Mouse (Mus musculus) midbrain, embryonic 11.5 days (tissue): ENCODE measurements around the gene Ina. TPM values are rescaled to one million over a fixed set of nuclear protein-coding genes. Genes with fewer than 3 reads are reported as not detected.

Experiments
- ATAC-seq: fragments of 200-750 bp; cut with Nextera tagmentation; 2 replicates; pipeline ENCODE4 v1.8.0; 2017; ENCODE audit warnings: moderate TSS enrichment, moderate library complexity; ENCODE audit not compliant: low FRiP score
- DNase-seq: peaks from one replicate; pipeline ENCODE4 v3.0.0; 2015; ENCODE audit warnings: low spot score; ENCODE audit errors: missing footprints
- H3K27ac ChIP-seq: fragments of 300-500 bp; sonication (generic); 2 replicates; pipeline ENCODE4 v1.5.1; 2014; ENCODE audit warnings: low read depth, low read length
- H3K27me3 ChIP-seq: fragments of 300-500 bp; sonication (generic); 2 replicates; pipeline ENCODE4 v1.6.1; 2014; ENCODE audit warnings: mild to moderate bottlenecking, low read length, moderate library complexity, mixed read lengths; ENCODE audit not compliant: control insufficient read depth, insufficient read depth
- H3K36me3 ChIP-seq: fragments of 300-500 bp; sonication (generic); 2 replicates; pipeline ENCODE4 v1.6.1; 2014; ENCODE audit warnings: mild to moderate bottlenecking, low read length, moderate library complexity, mixed read lengths; ENCODE audit not compliant: control insufficient read depth, insufficient read depth
- H3K4me1 ChIP-seq: fragments of 300-500 bp; sonication (generic); 2 replicates; pipeline ENCODE4 v1.6.1; 2014; ENCODE audit warnings: low read length; ENCODE audit not compliant: control insufficient read depth, insufficient read depth
- H3K4me2 ChIP-seq: fragments of 300-500 bp; sonication (generic); 2 replicates; pipeline ENCODE4 v1.6.1; 2014; ENCODE audit warnings: mild to moderate bottlenecking, moderate library complexity
- H3K4me3 ChIP-seq: fragments of 300-500 bp; sonication (generic); 2 replicates; pipeline ENCODE4 v1.5.1; 2014; ENCODE audit warnings: low read depth, low read length
- H3K9ac ChIP-seq: fragments of 300-500 bp; sonication (generic); 2 replicates; pipeline ENCODE4 v1.6.1; 2014; ENCODE audit warnings: low read length
- H3K9me3 ChIP-seq: fragments of 300-500 bp; sonication (generic); 2 replicates; pipeline ENCODE4 v1.6.1; 2016; ENCODE audit warnings: low read length; ENCODE audit not compliant: control insufficient read depth
- WGBS: fragments of 180-500 bp; shearing (Covaris S2); extraction: QIAGEN DNeasy Blood & Tissue Kit; methylation state at CpG from one replicate; pipeline ENCODE4 v1.1.7; 2014; 5-methylcytosine and 5-hydroxymethylcytosine counted together
- polyA plus RNA-seq: library from polyadenylated mRNA; unstranded; fragments of >200 nt; fragmentation: Nextera tagmentation; extraction: Ambion mirVana; gene quantifications from 2 replicates; pipeline ENCODE4 v1.2.1, GENCODE M21; 2014

Gene Ina
- polyA plus RNA-seq, result 179 and 186 TPM in 2 replicates

- H3K4me3 ChIP-seq, result peak within 1 kb of the TSS; percentile 49
- under 1% methylated on average over 119 of the region's 124 CpGs for WGBS
- no peaks in the 10 kb centered on the region for H3K9me3 ChIP-seq
- peak within 1 kb of the TSS; percentile 73 for H3K27ac ChIP-seq
- H3K9ac ChIP-seq, result peak within 1 kb of the TSS; percentile 65
- H3K4me2 ChIP-seq, result peak within 1 kb of the TSS; percentile 52
- DNase-seq (peak; percentile 96), ATAC-seq (peak; percentile 84)
- peaks cover 13% of the 10 kb centered on the region for H3K4me1 ChIP-seq
- no peaks in the 10 kb centered on the region for H3K36me3 ChIP-seq
- peaks cover 39% of the 10 kb centered on the region for H3K27me3 ChIP-seq
Measured at GRCm38 (mm10) chr19:47014447-47015381, at the start of gene Ina, which contains the start of gene Nt5c2. TSS of gene Ina (plus strand) at chr19:47014698. TSS of gene Nt5c2 (minus strand) at chr19:47015153.

GRCm38 (mm10) chr19:46965496-46965895 is 49.0 kb upstream of the Ina start:
- ATAC-seq, result no peak
- H3K27ac ChIP-seq, result no peak overlapping the region

GRCm38 (mm10) chr19:46966330-46966729 is 48.2 kb upstream of the Ina start:
- H3K9ac ChIP-seq, result no peak overlapping the region
- peaks cover 9% of the 10 kb centered on the region for H3K4me1 ChIP-seq
- H3K27ac ChIP-seq, result no peak overlapping the region
- no peaks in the 10 kb centered on the region for H3K9me3 ChIP-seq
- H3K4me2 ChIP-seq, result no peak overlapping the region
- no peak overlapping the region for H3K4me3 ChIP-seq
- WGBS, result 97% methylated on average over 6 of the region's 6 CpGs
- H3K27me3 ChIP-seq, result no peaks in the 10 kb centered on the region
- ATAC-seq (no peak), DNase-seq (no peak)
- no peaks in the 10 kb centered on the region for H3K36me3 ChIP-seq

More at GRCm38 (mm10) chr19:46965496-46965895, 49.0 kb upstream of the Ina start:
- Histone ChIP-seq H3K27me3 (no peaks in the 10 kb centered on the region), H3K36me3 (no peaks in the 10 kb centered on the region), H3K4me1 (peaks cover 10% of the 10 kb centered on the region; the same call in 1 of the 2 replicates), H3K4me3 (no peak overlapping the region), H3K9me3 (no peaks in the 10 kb centered on the region), H3K9ac (no peak overlapping the region), H3K4me2 (no peak overlapping the region)
- DNase-seq, result no peak

- WGBS, result 46% methylated on average over 4 of the region's 4 CpGs
- Histone ChIP-seq H3K27me3 (no peaks in the 10 kb centered on the region), H3K36me3 (no peaks in the 10 kb centered on the region), H3K4me1 (peaks cover 15% of the 10 kb centered on the region), H3K4me2 (no peak overlapping the region), H3K27ac (no peak overlapping the region), H3K9ac (no peak overlapping the region), H3K4me3 (no peak overlapping the region), H3K9me3 (no peaks in the 10 kb centered on the region)
- ATAC-seq (no peak), DNase-seq (no peak)
Measured at GRCm38 (mm10) chr19:46967861-46968260, 46.6 kb upstream of the Ina start.

GRCm38 (mm10) chr19:46968833-46969232 is 45.7 kb upstream of the Ina start:
- Histone ChIP-seq H3K9ac (no peak overlapping the region), H3K4me2 (no peak overlapping the region), H3K27ac (no peak overlapping the region), H3K4me1 (peaks cover 15% of the 10 kb centered on the region), H3K36me3 (no peaks in the 10 kb centered on the region), H3K4me3 (no peak overlapping the region), H3K27me3 (no peaks in the 10 kb centered on the region), H3K9me3 (no peaks in the 10 kb centered on the region)
- no peak for ATAC-seq
- WGBS, result 88% methylated on average over 5 of the region's 5 CpGs
- no peak for DNase-seq

- no peaks in the 10 kb centered on the region for H3K27me3 ChIP-seq
- 85% methylated on average over 22 of the region's 22 CpGs for WGBS
- H3K27ac ChIP-seq, result no peak overlapping the region
- no peak overlapping the region for H3K4me3 ChIP-seq
- ATAC-seq (no peak), DNase-seq (no peak)
- no peak overlapping the region for H3K4me2 ChIP-seq
- H3K9me3 ChIP-seq, result no peaks in the 10 kb centered on the region
- no peaks in the 10 kb centered on the region for H3K36me3 ChIP-seq
- no peak overlapping the region for H3K9ac ChIP-seq
- peaks cover 15% of the 10 kb centered on the region for H3K4me1 ChIP-seq
Measured at GRCm38 (mm10) chr19:46969286-46969985, 45.1 kb upstream of the Ina start.

DNA sequence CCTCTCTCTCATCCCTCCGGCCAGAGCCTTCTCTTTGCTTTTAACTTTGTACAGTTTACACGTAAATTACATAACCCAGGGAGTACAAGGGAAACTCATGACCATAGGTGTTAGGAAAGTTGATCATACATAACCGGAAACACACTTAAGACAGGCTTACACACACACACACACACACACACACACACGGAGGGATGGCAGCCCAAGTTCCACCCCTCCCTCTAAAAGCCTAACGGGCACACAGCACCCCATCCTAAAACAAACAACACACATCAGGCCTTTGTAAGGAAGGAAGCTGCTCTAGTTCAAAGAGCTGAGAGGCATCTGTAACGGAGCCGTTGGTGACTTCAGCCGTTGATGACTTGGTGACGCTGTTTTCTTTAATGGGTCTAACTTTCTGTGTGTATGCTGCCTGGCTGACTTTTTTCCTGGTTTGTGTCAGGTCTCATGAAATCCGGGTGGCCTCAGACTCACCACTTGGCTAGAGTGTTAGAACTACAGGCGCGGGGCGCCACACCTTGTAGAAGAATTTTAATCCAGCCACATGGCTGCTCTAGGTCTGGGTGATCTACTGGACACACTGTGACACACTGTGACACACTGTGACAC is 44.3 kb upstream of the Ina start:
- Histone ChIP-seq H3K27me3 (no peaks in the 10 kb centered on the region), H3K27ac (peak overlapping the region; percentile 12; the same call in 1 of the 2 replicates), H3K4me3 (no peak overlapping the region), H3K4me1 (peaks cover 15% of the 10 kb centered on the region), H3K9ac (no peak overlapping the region), H3K4me2 (no peak overlapping the region), H3K36me3 (no peaks in the 10 kb centered on the region), H3K9me3 (no peaks in the 10 kb centered on the region)
- 65% methylated on average over 13 of the region's 13 CpGs for WGBS
- DNase-seq (no peak), ATAC-seq (peak; percentile 36)

GRCm38 (mm10) chr19:46971051-46971689 is 43.3 kb upstream of the Ina start:
- Histone ChIP-seq H3K4me2 (no peak overlapping the region), H3K9me3 (no peaks in the 10 kb centered on the region), H3K9ac (peak overlapping the region; percentile 53), H3K27me3 (no peaks in the 10 kb centered on the region), H3K4me3 (no peak overlapping the region), H3K27ac (peak overlapping the region; percentile 86), H3K4me1 (peaks cover 15% of the 10 kb centered on the region), H3K36me3 (no peaks in the 10 kb centered on the region)
- peak; percentile 90 for DNase-seq
- peak; percentile 83 for ATAC-seq
- 40% methylated on average over 8 of the region's 8 CpGs for WGBS
